Mouse (Mus musculus) bone marrow macrophage, adult 2 months (primary cell): ENCODE data around the gene Clk2. TPM values are rescaled to one million over a fixed set of nuclear protein-coding genes. Genes with fewer than 3 reads are reported as not detected.

ENCODE experiments used
- H3K27ac ChIP-seq: 2 replicates; pipeline ENCODE4 v1.5.1; 2012; ENCODE audit warnings: low read depth, low read length; ENCODE audit not compliant: insufficient read depth
- H3K4me1 ChIP-seq: 2 replicates; pipeline ENCODE4 v1.6.1; 2012; ENCODE audit warnings: low read length; ENCODE audit not compliant: control insufficient read depth, insufficient read depth
- H3K4me3 ChIP-seq: 2 replicates; pipeline ENCODE4 v1.5.1; 2012; ENCODE audit warnings: mild to moderate bottlenecking, low read length, moderate library complexity; ENCODE audit not compliant: insufficient read depth
- CTCF ChIP-seq: IDR thresholded peaks from 2 replicates; pipeline ENCODE4 v1.5.1; 2012; ENCODE audit warnings: low read depth, mild to moderate bottlenecking, low read length, moderate library complexity
- POLR2A ChIP-seq: IDR thresholded peaks from 2 replicates; pipeline ENCODE4 v1.6.1; 2012; ENCODE audit warnings: mild to moderate bottlenecking, low read depth, low read length, borderline replicate concordance
- polyA plus RNA-seq: library from polyadenylated mRNA; stranded (reverse); fragments of >200 nt; gene quantifications from 2 replicates; pipeline ENCODE4 v1.2.4, GENCODE M21; 2012; ENCODE audit not compliant: missing spikeins, insufficient read depth, insufficient read length

Gene Clk2
- polyA plus RNA-seq, 1 experiment, result 52.5 TPM

DNA sequence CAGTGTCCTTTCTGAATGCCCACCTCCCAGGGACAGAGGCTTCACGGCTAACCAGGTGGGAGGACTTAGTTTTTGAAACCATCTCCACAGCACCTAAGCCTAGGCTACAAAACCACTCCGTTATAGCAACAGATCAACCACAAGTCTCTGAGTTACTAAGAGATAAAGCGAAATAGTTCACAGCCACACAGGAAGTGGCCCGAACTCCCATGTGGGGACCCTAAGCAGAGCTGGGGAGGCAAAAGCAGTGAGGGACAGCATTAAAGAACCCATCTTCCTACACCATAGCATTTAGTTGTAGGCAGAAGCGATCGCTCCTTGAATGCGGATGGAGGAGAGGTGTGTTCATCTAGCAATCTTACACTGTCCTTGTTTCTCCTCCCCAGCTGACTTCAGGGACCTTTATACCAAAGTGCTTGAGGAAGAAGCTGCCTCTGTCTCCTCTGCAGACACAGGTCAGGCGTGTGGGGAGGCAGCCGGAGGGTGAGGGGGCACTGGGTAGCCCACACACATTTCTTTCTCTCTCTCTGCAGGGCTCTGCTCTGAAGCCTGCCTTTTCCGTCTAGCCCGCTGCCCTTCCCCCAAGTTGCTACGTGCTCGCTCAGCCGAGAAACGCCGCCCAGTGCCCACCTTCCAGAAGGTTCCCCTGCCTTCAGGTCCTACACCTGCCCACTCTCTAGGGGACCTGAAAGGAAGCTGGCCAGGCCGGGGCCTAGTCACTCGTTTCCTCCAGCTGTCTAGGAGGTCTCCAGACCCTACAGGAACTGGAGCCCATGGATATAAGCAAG, 23.3 kb downstream of the Clk2 start:
- Histone ChIP-seq H3K4me1 (no peaks in the 10 kb centered on the region), H3K27ac (no peak overlapping the region), H3K4me3 (no peak overlapping the region)
- no peak for TF ChIP-seq POLR2A
- TF ChIP-seq CTCF, result no peak

DNA sequence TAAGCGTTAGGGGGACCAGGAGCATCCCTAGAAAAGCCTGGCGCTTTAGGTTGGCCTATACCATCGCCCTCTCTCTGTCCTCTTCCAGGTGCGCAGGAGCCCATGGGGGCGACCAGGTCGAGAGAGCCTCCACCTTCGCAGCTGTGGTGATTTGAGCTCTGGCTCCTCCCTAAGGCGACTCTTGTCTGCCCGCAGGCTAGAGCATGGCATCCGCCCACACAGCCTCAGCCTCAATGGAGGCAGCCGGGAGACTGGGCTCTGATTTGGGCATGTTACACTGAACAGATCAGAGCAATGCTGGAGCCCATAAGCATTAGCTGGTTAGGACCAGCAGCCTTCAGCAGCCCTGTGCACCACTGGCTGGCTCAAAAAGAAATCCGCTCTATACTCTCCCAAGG, 23.9 kb downstream of the Clk2 start:
- no peak overlapping the region for H3K4me3 ChIP-seq
- no peaks in the 10 kb centered on the region for H3K4me1 ChIP-seq
- H3K27ac ChIP-seq, result no peak overlapping the region
- TF ChIP-seq CTCF (no peak), POLR2A (no peak)

DNA sequence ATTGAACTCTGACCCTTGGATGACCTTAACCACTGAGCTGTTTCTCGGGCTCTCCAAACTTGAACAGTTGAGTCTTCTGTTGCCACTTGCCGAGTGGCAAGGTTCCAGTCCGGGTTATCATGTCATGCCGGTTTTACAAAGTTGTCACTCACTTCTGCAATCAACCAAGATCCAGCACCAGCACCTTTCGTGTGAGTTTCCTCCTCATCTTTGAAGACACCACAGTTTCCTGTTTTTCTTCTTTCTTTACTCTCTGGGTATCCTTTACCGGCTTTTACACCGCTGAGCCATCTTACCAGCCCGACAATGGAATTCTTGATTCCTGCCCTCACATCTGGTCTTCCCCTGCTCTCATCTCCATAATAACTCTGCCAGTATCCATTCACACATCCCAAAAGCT, 25.8 kb downstream of the Clk2 start:
- H3K27ac ChIP-seq, result no peak overlapping the region
- TF ChIP-seq POLR2A (no peak), CTCF (no peak)
- H3K4me3 ChIP-seq, result no peak overlapping the region
- no peaks in the 10 kb centered on the region for H3K4me1 ChIP-seq

DNA sequence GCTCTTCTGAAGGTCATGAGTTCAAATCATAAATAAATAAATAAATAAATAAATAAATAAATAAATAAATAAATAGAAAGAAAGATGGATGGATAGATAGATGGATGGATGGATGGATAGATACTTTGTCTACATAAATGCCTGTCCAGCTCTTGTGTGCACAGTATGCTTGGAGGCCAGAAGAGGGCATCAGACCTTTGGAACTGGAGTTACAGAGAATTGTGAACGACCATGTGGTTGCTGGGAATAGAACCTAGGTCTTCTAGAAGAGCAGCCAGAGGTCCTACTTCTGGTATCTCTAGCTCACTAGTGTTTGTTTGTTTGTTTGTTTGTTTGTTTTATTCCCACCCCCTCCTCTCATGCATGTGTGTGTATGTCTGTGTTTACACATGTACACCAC, 28.8 kb downstream of the Clk2 start:
- no peak overlapping the region for H3K4me3 ChIP-seq
- no peak for TF ChIP-seq CTCF
- no peak for TF ChIP-seq POLR2A

DNA sequence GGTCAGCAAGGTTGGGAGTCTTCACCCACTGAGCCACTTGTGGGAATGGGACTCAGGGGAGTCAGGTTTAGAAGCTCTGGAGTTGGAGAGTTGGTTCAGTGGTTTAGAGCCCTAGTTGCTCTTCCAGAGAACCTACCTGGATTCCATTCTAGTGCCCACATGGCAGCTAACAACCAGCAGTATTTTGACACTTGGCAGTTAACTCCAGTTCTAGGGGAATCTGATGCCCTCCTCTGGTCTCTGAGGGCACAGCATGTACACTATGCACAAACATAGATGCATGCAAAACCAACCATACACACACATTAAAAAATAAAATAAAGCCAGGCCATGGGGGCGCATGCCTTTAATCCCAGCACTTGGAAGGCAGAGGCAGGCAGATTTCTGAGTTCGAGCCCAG, 29.3 kb downstream of the Clk2 start:
- no peak for TF ChIP-seq POLR2A
- no peak for TF ChIP-seq CTCF
- Histone ChIP-seq H3K4me3 (no peak overlapping the region), H3K4me1 (peaks cover 4% of the 10 kb centered on the region; the same call in 1 of the 2 replicates), H3K27ac (no peak overlapping the region)

More for the DNA sequence above, 28.8 kb downstream of the Clk2 start:
- no peak overlapping the region for H3K27ac ChIP-seq
- peaks cover 4% of the 10 kb centered on the region; the same call in 1 of the 2 replicates for H3K4me1 ChIP-seq

DNA sequence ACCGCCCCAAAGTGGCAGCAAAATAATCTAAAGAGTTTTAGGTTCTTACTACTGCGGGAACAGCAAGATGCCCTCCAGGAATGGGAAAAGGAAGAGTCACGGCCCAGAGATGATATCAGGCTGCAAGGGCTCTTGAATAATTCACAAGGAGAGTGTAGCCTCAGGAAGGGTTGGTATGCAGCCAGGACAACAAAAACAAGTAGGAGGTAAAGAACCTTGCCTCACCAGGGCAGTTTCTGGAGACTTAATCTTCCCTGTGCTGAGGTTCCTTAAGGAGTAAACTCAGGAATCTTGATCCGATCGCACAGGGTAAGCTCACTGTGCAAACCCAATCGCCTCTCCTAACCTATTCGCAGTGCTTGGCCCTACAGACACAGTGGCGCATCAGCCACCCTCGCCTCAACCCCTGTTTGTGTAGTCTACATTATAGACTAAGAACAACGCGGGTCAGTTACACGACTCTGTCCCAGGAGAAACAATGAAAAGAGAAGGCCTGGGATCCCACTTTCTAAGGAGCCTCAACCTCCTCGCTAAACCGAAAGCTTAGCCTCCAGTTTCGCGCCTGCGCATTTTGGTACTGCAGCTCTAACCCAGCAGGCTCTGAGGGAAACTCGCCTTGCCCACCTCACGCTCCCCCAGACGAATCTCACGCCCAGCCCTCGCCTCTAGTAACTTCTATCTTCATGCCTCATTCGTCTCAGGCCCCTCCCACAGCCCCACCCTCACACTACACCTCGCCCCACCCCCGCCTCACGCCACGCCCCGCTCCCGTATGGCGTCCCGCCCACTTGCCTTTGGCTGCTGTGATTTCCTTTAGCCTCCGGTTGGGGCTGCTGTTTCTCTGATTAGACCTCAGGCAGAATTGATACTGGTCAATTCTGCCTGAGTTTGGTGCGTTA, 31.6 kb downstream of the Clk2 start:
- TF ChIP-seq POLR2A (0 out of 2 replicates have a peak, but pooled peaks have one; percentile 72), CTCF (no peak)
- H3K27ac ChIP-seq, result peak overlapping the region; percentile 67
- H3K4me3 ChIP-seq, result peak overlapping the region; percentile 67
- peaks cover 8% of the 10 kb centered on the region for H3K4me1 ChIP-seq

DNA sequence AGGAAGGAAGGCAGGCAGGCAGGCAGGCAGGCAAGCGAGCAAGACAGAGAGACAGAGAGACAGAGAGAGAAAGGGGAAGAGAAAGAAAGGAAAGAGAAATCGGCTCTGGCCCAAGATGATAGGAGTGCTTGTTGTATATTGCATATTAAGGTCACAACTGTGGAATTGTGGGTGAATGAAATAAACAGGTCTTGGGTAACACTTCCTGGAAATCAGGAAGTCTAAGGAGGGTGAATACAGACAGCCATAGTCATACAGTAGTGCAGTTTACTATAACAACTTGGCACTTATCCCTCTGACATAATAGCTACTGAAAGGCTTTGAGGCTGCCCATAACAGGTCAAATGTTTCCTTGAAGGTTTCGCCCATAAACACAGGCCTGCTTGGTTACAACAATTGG, 35.2 kb downstream of the Clk2 start:
- Histone ChIP-seq H3K4me1 (peaks cover 14% of the 10 kb centered on the region), H3K4me3 (no peak overlapping the region), H3K27ac (peak overlapping the region; percentile 47)
- TF ChIP-seq CTCF (no peak), POLR2A (no peak)

DNA sequence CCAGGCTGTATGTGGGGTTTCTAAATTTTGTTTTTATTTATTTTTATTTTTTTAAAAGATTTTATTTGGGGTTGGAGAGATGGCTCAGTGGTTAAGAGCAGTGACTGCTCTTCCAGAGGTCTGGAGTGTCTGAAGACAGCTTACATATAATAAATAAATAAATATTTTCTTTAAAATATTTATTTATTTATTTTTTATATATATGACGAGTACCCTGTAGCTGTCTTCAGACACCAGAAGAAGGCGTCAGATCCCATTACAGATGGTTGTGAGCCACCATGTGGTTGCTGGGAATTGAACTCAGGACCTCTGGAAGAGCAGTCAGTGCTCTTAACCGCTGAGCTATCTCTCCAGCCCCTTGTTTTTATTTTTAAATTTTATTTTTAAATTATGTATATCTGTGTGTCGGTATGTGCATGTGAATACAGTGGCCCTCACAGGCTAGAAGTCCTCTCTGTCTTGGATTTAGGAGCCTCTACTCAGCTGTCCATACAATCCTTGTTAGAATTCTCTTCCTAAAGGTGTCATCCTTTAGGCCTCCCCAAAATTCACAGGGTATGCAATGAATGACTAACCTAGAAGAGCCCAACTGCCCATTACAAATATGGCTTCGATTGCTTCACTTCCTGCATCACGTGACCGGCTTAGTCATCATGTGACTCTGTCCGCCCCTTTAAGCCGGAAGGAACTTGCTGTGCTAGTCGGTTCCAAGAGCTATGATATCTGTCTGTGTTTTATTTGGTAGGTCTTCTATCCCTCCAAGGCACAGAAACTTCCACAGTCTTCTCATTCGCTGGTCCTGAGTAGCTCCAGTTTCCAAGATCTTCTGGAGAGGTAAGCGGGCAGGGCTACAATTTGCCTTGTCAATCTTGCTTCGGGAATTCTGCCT, 37.9 kb downstream of the Clk2 start, which contains the start of gene Gba:
Gene Gba, plus strand, starts transcription at position 676 of the 889 bp plus-strand sequence.
- TF ChIP-seq POLR2A (no peak), CTCF (no peak)
- Histone ChIP-seq H3K4me3 (peak within 1 kb of the TSS; percentile 86), H3K27ac (peak within 1 kb of the TSS; percentile 67), H3K4me1 (peaks cover 15% of the 10 kb centered on the region)

DNA sequence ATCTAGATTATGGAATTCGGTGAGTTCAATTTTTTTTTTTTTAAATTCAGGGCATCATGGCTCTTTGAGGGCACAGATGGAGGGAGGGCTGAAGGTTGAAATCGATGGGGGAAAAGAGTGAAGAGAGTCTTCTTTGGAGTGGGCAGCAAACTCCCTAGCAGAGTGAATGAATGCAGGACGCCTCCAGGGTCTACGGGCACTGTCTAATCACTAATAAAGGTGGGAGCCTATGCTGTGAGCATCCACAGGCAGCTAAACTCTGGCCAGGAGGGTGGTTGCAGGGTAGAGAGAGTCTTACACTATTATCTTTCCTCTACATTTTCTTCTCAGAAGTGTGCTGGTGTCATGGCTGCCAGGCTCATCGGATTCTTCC, 38.5 kb downstream of the Clk2 start:
- peaks cover 15% of the 10 kb centered on the region for H3K4me1 ChIP-seq
- TF ChIP-seq CTCF, result no peak
- H3K4me3 ChIP-seq, result peak overlapping the region; percentile 86
- peak overlapping the region; percentile 67 for H3K27ac ChIP-seq
